Mouse (Mus musculus) hematopoietic multipotent progenitor cell, adult 10-12 weeks (in vitro differentiated cells): ENCODE data around the gene Gjb3. TPM values are rescaled to one million over a fixed set of nuclear protein-coding genes. Genes with fewer than 3 reads are reported as not detected.

Experiments used
- polyA plus RNA-seq: library from polyadenylated mRNA; stranded (reverse); fragments of >175 nt; gene quantifications from 2 replicates; pipeline ENCODE4 v1.2.3, GENCODE M21; 2012; ENCODE audit warnings: low replicate concordance

Gjb3 gene
- not detected in 2 replicates for polyA plus RNA-seq

DNA sequence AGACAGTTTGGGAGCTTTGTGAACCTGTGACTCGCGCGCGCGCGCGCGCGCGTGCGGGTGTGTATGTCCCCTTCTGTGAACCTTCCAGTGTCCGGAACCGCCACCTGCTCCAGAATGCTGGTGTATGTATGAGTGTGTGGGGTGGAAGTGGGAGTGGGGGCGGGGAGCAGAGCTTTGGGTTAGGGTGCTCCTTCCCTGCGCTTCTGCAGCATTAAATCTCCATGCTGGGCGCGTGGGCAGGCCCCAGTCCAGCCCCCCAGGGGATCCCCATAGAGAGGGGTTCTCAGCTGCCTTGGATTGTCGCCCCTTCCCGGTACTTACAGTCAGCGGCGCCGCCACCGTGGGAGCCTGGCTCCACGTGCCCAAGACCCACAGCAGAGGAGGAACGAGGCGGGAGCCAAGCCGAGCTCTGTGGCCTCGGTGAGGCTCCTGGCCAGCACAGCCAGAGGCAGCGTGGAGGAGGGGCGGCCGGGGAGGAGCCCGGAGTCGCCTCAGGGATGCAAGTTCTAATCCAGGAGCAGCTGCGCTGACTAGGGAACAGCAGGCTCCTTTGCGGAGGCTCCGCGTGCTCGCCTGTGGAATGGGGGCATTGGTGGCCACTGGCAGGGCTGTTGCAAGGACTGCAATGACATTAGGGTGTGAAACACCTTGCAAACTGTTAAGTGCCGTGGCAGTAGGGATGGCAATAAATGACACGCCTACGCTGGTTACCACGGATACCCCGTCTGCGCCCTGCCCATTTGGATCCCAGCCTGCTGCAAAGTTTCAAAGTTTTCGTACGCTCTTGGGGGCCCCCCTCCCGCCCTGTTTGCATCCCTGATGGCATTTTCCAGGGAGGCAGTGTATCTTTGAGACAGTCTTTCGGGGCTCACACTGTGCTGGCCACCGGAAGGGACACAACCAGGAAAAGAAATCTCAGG, at the start of gene Gjb3:
Gene Gjb3 (minus strand): TSS at position 664 of the 920 bp plus-strand sequence.

DNA sequence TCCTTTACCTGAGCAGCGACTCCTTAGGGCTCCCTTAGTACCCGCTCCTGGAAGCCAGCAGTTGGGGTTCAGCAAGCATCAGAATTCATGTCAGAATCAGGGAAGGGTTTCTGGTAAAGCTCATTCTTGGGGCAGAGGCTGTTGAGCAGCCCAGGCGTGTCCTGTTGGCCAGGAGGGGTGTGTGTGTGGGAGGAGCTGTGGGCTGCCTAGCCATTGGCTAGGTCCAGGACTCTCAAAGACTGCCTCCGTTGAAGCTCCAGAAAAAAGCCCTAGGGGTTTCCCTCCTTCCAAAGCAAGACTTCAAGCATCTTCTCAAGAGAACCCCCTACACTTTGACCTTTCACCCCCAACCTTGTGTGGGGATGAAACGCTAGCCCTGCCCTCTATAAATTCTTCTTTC, 27.4 kb upstream of the Gjb3 start, which contains the start of gene Gjb5:
Gene Gjb5 (minus strand): TSS at position 164 of the 400 bp plus-strand sequence.

DNA sequence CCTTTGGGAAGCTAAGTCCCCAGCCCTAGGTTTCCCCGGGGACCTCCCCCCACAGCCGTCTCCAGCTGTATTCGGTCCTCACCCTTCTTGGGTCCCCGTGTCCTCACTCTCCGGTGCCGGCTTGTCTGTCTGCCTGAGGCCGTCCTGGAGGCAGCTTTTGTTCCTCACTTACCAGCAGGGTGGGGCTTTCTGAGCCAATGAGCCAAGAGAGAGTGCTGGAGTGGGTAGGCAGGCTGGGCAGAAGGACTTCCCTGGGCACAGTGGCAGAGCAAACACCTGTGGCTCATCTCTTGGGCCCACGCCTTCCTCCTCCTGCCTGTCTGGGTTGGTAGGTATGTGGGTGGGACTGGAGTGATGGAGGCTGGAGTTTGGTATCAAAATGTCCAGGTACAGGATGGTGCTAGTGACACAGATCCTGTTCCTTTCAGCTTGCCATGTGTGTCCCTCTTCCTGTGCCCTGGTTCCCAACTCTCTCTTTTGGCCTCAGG, 23.4 kb upstream of the Gjb3 start, which contains the start of gene Gjb4:
Gene Gjb4 (minus strand): TSS at position 131 of the 488 bp plus-strand sequence.

DNA sequence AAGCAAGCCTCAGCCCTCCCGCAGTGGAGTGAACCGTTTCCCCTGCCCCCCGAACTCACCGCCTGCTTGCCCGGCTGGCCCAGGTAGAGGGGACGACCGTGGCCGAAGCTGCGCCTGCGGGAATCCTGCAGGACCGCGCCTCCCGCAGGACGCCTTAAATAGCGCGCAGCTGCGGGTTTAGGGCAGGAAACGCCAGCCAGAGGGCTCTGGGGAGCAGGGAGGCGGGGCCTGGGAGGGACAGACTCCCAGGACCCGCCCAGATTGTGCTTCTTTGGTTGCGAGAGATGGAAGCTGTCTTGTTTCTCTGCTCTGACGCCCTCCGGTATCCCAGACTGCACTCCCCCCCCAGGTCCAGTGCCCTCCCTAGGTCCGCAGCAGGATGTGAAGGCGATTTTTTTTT, 16.8 kb downstream of the Gjb3 start, which contains the start of gene Gja4:
Gene Gja4 (minus strand): TSS at position 179 of the 400 bp plus-strand sequence.

Other genes starting within 250 kb of the Gjb3 start
- gene Tmem35b, start 207.2 kb downstream of the Gjb3 start, polyA plus RNA-seq = 0.65 and 1.6 TPM in 2 replicates
- gene Dlgap3, start 161.6 kb downstream of the Gjb3 start, polyA plus RNA-seq = 2.4 and 9.9 TPM in 2 replicates
- 34.9 and 38.3 TPM in 2 replicates for gene Smim12, start 87.1 kb downstream of the Gjb3 start, polyA plus RNA-seq
- gene Gja4, start 16.8 kb downstream of the Gjb3 start, polyA plus RNA-seq = 0.18 and 0.26 TPM in 2 replicates
- not detected in 2 replicates for gene Gjb4, start 23.2 kb upstream of the Gjb3 start, polyA plus RNA-seq
- gene Gjb5, start 27.3 kb upstream of the Gjb3 start, polyA plus RNA-seq = not detected in 2 replicates